Mouse (Mus musculus) forebrain, embryonic 13.5 days (tissue): ENCODE data around the gene Tas2r108. TPM values are rescaled to one million over a fixed set of nuclear protein-coding genes. Genes with fewer than 3 reads are reported as not detected.

Experiments
- ATAC-seq: fragments of 200-750 bp; cut with Nextera tagmentation; 2 replicates; pipeline ENCODE4 v1.8.0; 2017
- H3K27ac ChIP-seq: fragments of 300-500 bp; sonication (generic); 2 replicates; pipeline ENCODE4 v1.5.1; 2015; ENCODE audit warnings: inconsistent platforms, mild to moderate bottlenecking, moderate library complexity
- H3K27me3 ChIP-seq: fragments of 300-500 bp; sonication (generic); 2 replicates; pipeline ENCODE4 v1.6.1; 2015; ENCODE audit warnings: mild to moderate bottlenecking, inconsistent platforms
- H3K36me3 ChIP-seq: fragments of 300-500 bp; sonication (generic); 2 replicates; pipeline ENCODE4 v1.6.1; 2015; ENCODE audit warnings: mild to moderate bottlenecking, inconsistent platforms; ENCODE audit not compliant: poor library complexity, severe bottlenecking
- H3K4me1 ChIP-seq: fragments of 300-500 bp; sonication (generic); 2 replicates; pipeline ENCODE4 v1.6.1; 2015; ENCODE audit warnings: inconsistent platforms
- H3K4me2 ChIP-seq: fragments of 300-500 bp; sonication (generic); 2 replicates; pipeline ENCODE4 v1.6.1; 2015; ENCODE audit warnings: inconsistent platforms, mild to moderate bottlenecking, moderate library complexity
- H3K4me3 ChIP-seq: fragments of 300-500 bp; sonication (generic); 2 replicates; pipeline ENCODE4 v1.5.1; 2015; ENCODE audit warnings: mild to moderate bottlenecking, inconsistent platforms
- H3K9ac ChIP-seq: fragments of 300-500 bp; sonication (generic); 2 replicates; pipeline ENCODE4 v1.6.1; 2015; ENCODE audit warnings: mild to moderate bottlenecking, inconsistent platforms
- H3K9me3 ChIP-seq: fragments of 300-500 bp; sonication (generic); replicated peaks from 2 replicates; pipeline ENCODE4 v1.6.1; 2016; ENCODE audit warnings: inconsistent platforms
- WGBS: fragments of 180-500 bp; shearing (Covaris S2); methylation state at CpG from one replicate; pipeline ENCODE4 v1.1.7; 2015; 5-methylcytosine and 5-hydroxymethylcytosine counted together
- polyA plus RNA-seq: library from polyadenylated mRNA; unstranded; fragments of >200 nt; fragmentation: Nextera tagmentation; extraction: Ambion mirVana; gene quantifications from 2 replicates; pipeline ENCODE4 v1.2.1, GENCODE M21; 2015

Tas2r108 gene
- polyA plus RNA-seq = 0.22 TPM in 1 of 2 replicates, not detected in the other

GRCm38 (mm10) chr6:40493229-40493628 is at the start of gene Tas2r108:
Gene Tas2r108 (plus strand): TSS chr6:40493529.
- H3K4me1 ChIP-seq = no peaks in the 10 kb centered on the region
- H3K4me2 ChIP-seq = no peak within 1 kb of the TSS
- no peak within 1 kb of the TSS for H3K4me3 ChIP-seq
- no peaks in the 10 kb centered on the region for H3K9me3 ChIP-seq
- no peaks in the 10 kb centered on the region for H3K27me3 ChIP-seq
- 84% methylated on average over 3 of the region's 3 CpGs for WGBS
- ATAC-seq = no peak
- no peak within 1 kb of the TSS for H3K27ac ChIP-seq
- no peak within 1 kb of the TSS for H3K9ac ChIP-seq
- no peaks in the 10 kb centered on the region for H3K36me3 ChIP-seq

GRCm38 (mm10) chr6:40448626-40449025 is 44.7 kb upstream of the Tas2r108 start:
- H3K4me3 ChIP-seq = no peak overlapping the region
- H3K4me2 ChIP-seq = no peak overlapping the region
- no peak overlapping the region for H3K9ac ChIP-seq
- no peak for ATAC-seq
- no peaks in the 10 kb centered on the region for H3K36me3 ChIP-seq
- H3K27ac ChIP-seq = no peak overlapping the region
- no peaks in the 10 kb centered on the region for H3K9me3 ChIP-seq
- H3K4me1 ChIP-seq = no peaks in the 10 kb centered on the region
- H3K27me3 ChIP-seq = no peaks in the 10 kb centered on the region

GRCm38 (mm10) chr6:40454436-40455041 is 38.8 kb upstream of the Tas2r108 start:
- WGBS = 20% methylated on average over 7 of the region's 7 CpGs
- H3K9ac ChIP-seq = no peak overlapping the region
- no peak overlapping the region for H3K4me2 ChIP-seq
- H3K4me3 ChIP-seq = no peak overlapping the region
- ATAC-seq = no peak
- no peaks in the 10 kb centered on the region for H3K9me3 ChIP-seq
- no peak overlapping the region for H3K27ac ChIP-seq
- H3K36me3 ChIP-seq = no peaks in the 10 kb centered on the region
- H3K4me1 ChIP-seq = no peaks in the 10 kb centered on the region
- H3K27me3 ChIP-seq = no peaks in the 10 kb centered on the region

- ATAC-seq = no peak
- WGBS = 50% methylated on average over 6 of the region's 6 CpGs
- Histone ChIP-seq H3K27me3 (peaks cover 2% of the 10 kb centered on the region; the same call in 1 of the 2 replicates), H3K36me3 (no peaks in the 10 kb centered on the region), H3K27ac (no peak overlapping the region), H3K9ac (no peak overlapping the region), H3K9me3 (no peaks in the 10 kb centered on the region), H3K4me2 (no peak overlapping the region), H3K4me3 (no peak overlapping the region), H3K4me1 (no peaks in the 10 kb centered on the region)
These were observed 27.6 kb upstream of the Tas2r108 start for GRCm38 (mm10) chr6:40465710-40466109.

- Histone ChIP-seq H3K4me2 (peak within 1 kb of the TSS; percentile 65), H3K9ac (peak within 1 kb of the TSS; percentile 87), H3K36me3 (peaks cover 27% of the 10 kb centered on the region), H3K27ac (peak within 1 kb of the TSS; percentile 94), H3K9me3 (no peaks in the 10 kb centered on the region), H3K4me1 (peaks cover 17% of the 10 kb centered on the region), H3K27me3 (no peaks in the 10 kb centered on the region), H3K4me3 (peak within 1 kb of the TSS; percentile 73)
- under 1% methylated on average over 44 of the region's 54 CpGs for WGBS
- ATAC-seq = peak; percentile 98
These were observed 22.2 kb upstream of the Tas2r108 start, which contains the start of gene Ssbp1 for GRCm38 (mm10) chr6:40470916-40471719. Gene Ssbp1 (plus strand): TSS chr6:40471352.

- H3K4me1 ChIP-seq = peaks cover 17% of the 10 kb centered on the region
- ATAC-seq = no peak
- H3K36me3 ChIP-seq = peaks cover 31% of the 10 kb centered on the region
- H3K9me3 ChIP-seq = no peaks in the 10 kb centered on the region
- under 1% methylated on average over 7 of the region's 7 CpGs for whole genome bisulfite sequencing
- H3K4me2 ChIP-seq = peak overlapping the region; percentile 65
- H3K4me3 ChIP-seq = peak overlapping the region; percentile 73
- peak overlapping the region; percentile 87 for H3K9ac ChIP-seq
- peak overlapping the region; percentile 94 for H3K27ac ChIP-seq
- H3K27me3 ChIP-seq = no peaks in the 10 kb centered on the region
These were observed 21.7 kb upstream of the Tas2r108 start for GRCm38 (mm10) chr6:40471720-40472010.

- H3K9me3 ChIP-seq = no peaks in the 10 kb centered on the region
- H3K4me3 ChIP-seq = no peak overlapping the region
- no peak overlapping the region for H3K9ac ChIP-seq
- no peak for ATAC-seq
- no peaks in the 10 kb centered on the region for H3K27me3 ChIP-seq
- no peak overlapping the region for H3K27ac ChIP-seq
- H3K36me3 ChIP-seq = peaks cover 59% of the 10 kb centered on the region
- H3K4me1 ChIP-seq = peaks cover 17% of the 10 kb centered on the region
- H3K4me2 ChIP-seq = no peak overlapping the region
- 86% methylated on average over 4 of the region's 4 CpGs for WGBS
These were observed 17.2 kb upstream of the Tas2r108 start for GRCm38 (mm10) chr6:40476132-40476531.

- Histone ChIP-seq H3K27ac (no peak overlapping the region), H3K4me1 (no peaks in the 10 kb centered on the region)
- WGBS = 94% methylated on average over 1 of the region's 1 CpGs
These were observed 13.6 kb upstream of the Tas2r108 start for GRCm38 (mm10) chr6:40479705-40480104.

GRCm38 (mm10) chr6:40482318-40482717 is 11.0 kb upstream of the Tas2r108 start:
- Histone ChIP-seq H3K4me1 (no peaks in the 10 kb centered on the region), H3K27me3 (no peaks in the 10 kb centered on the region), H3K4me2 (no peak overlapping the region), H3K36me3 (peaks cover 68% of the 10 kb centered on the region), H3K9me3 (no peaks in the 10 kb centered on the region), H3K27ac (no peak overlapping the region), H3K9ac (no peak overlapping the region), H3K4me3 (no peak overlapping the region)
- 93% methylated on average over 5 of the region's 5 CpGs for WGBS
- no peak for ATAC-seq

More at GRCm38 (mm10) chr6:40479705-40480104, 13.6 kb upstream of the Tas2r108 start:
- Histone ChIP-seq H3K4me2 (no peak overlapping the region), H3K9me3 (no peaks in the 10 kb centered on the region), H3K36me3 (peaks cover 77% of the 10 kb centered on the region), H3K4me3 (no peak overlapping the region), H3K27me3 (no peaks in the 10 kb centered on the region), H3K9ac (no peak overlapping the region)
- ATAC-seq = no peak

GRCm38 (mm10) chr6:40490933-40491332 is 2.4 kb upstream of the Tas2r108 start, which contains the start of gene Tas2r137:
Gene Tas2r137 (plus strand): TSS chr6:40491233.
- Histone ChIP-seq H3K4me1 (no peaks in the 10 kb centered on the region), H3K9ac (no peak within 1 kb of the TSS), H3K27me3 (no peaks in the 10 kb centered on the region), H3K4me2 (no peak within 1 kb of the TSS), H3K27ac (no peak within 1 kb of the TSS), H3K9me3 (no peaks in the 10 kb centered on the region), H3K36me3 (peaks cover 4% of the 10 kb centered on the region; the same call in 1 of the 2 replicates), H3K4me3 (no peak within 1 kb of the TSS)
- ATAC-seq = no peak

- no peak for ATAC-seq
- no peak within 1 kb of the TSS for H3K9ac ChIP-seq
- H3K36me3 ChIP-seq = no peaks in the 10 kb centered on the region
- WGBS = 72% methylated on average over 1 of the region's 1 CpGs
- H3K4me3 ChIP-seq = no peak within 1 kb of the TSS
- no peak within 1 kb of the TSS for H3K4me2 ChIP-seq
- no peaks in the 10 kb centered on the region for H3K9me3 ChIP-seq
- no peaks in the 10 kb centered on the region for H3K4me1 ChIP-seq
- no peak within 1 kb of the TSS for H3K27ac ChIP-seq
- no peaks in the 10 kb centered on the region for H3K27me3 ChIP-seq
These were observed 26.1 kb downstream of the Tas2r108 start, which contains the start of gene Prss37 for GRCm38 (mm10) chr6:40519408-40519807. Gene Prss37 (minus strand): TSS chr6:40519508.
